Mouse (Mus musculus) lung, adult 2 months (tissue): ENCODE measurements around the gene Rph3a.

ENCODE experiments used
- CTCF ChIP-seq: fragments of 200-500 bp; IDR thresholded peaks from 2 replicates; pipeline ENCODE4 v1.5.1; 2011; ENCODE audit warnings: mild to moderate bottlenecking, low read length, control low read depth; ENCODE audit not compliant: insufficient read depth
- POLR2A ChIP-seq: fragments of 200-500 bp; IDR thresholded peaks from 2 replicates; pipeline ENCODE4 v1.6.1; 2011; ENCODE audit warnings: low read depth, mild to moderate bottlenecking, control low read depth, low read length, borderline replicate concordance; ENCODE audit errors: extremely low read depth

- no peak for TF ChIP-seq CTCF
- TF ChIP-seq POLR2A: no peak
Observed at GRCm38 (mm10) chr5:121009811-121010569, at the start of gene Rph3a.
